Mouse (Mus musculus): ENCODE measurements around the gene Ptprr.

DNA sequence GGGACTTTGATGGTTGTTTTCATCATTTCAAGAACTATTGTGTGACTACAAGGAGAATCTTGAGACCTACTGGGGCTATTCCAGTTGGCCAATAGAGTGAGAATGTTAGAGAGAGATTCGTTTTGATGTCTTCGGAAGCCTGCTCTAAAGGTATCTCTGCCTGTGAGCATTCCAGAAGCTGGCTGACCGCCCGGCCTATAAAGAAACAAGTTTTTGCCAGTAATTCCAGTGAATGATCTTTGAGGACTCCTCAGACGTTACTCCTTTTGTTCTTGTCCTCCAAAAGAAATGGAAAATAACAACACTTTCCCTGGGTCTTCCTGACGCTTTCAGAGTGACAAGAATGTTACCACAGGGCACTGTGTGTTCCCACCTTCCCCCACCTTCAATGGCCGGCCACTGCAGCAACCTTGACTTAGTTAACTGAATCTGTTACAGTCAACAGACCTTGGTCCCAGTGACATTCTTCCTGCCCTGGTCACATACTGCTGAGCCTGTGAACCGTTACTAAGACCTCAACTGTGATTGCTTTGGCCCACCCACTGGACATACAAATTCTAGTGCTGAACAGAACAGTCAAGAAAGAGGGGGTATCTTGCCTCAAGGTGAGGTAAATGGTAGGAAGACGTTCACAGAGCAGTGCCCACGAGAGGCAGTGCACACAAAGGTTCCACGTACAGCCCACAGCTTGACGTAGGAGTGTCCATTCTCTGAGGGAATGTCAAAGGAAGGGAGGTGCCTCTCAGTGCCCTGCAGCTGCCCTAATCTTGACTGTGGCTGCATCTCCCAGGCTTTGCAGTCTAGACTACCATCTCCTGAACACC lies 252.8 kb downstream of the Ptprr start:
- TF ChIP-seq CTCF (IDR thresholded peaks at IDR 0.05; ENCODE audit: extremely low read depth, insufficient read depth, low read length) (no peak), POLR2A (IDR thresholded peaks at IDR 0.05; ENCODE audit: extremely low read depth, insufficient read depth, low read length) (no peak)

Data from cortical plate, adult 2 months (tissue).